Mouse (Mus musculus) lung, adult 2 months (tissue): ENCODE measurements at regions not wholly inside any gene's neighbourhood (a gene's known extent, or its start where the extent isn't known, plus 50 kb on each side); places are given as distances from the start of the nearest gene placed in this dataset.

Source experiments
- DNase-seq: peaks from one replicate; pipeline ENCODE4 v3.0.0; 2022
- H3K4me1 ChIP-seq: fragments of 200-500 bp; 2 replicates; pipeline ENCODE4 v1.6.1; 2011; ENCODE audit warnings: low read length; ENCODE audit not compliant: control insufficient read depth, insufficient read depth
- H3K4me3 ChIP-seq: fragments of 200-500 bp; replicated peaks from 2 replicates; pipeline ENCODE3; 2011; ENCODE audit warnings: low read depth, mild to moderate bottlenecking, control low read depth, low read length; ENCODE audit errors: extremely low read depth
- CTCF ChIP-seq: fragments of 200-500 bp; IDR thresholded peaks from 2 replicates; pipeline ENCODE4 v1.5.1; 2011; ENCODE audit warnings: mild to moderate bottlenecking, low read length, control low read depth; ENCODE audit not compliant: insufficient read depth
- POLR2A ChIP-seq: fragments of 200-500 bp; IDR thresholded peaks from 2 replicates; pipeline ENCODE4 v1.6.1; 2011; ENCODE audit warnings: low read depth, mild to moderate bottlenecking, control low read depth, low read length, borderline replicate concordance; ENCODE audit errors: extremely low read depth
- WGBS: fragments of 180-500 bp; shearing (Covaris S2); methylation state at CpG from one replicate; pipeline ENCODE4 v1.1.7; 2018; 5-methylcytosine and 5-hydroxymethylcytosine counted together

DNA sequence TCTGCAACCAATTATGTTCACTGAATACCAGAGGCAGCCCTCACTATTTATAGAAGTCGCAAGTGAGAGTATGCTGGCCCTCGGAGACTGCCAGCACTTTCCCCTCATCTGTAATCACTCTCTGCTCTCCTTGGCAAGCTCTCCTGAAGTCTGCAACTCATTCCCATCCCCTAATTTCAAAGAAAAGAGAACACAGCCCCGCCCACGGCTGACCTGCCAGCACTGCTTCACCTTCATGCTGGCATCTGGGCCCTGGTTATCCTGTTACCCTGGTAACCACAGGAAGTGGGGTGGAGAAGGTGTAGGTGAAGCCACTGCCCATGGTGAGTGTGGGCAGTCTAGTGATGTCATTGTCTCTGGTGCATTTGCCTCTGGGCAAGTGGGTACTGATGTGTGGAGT lies 77.5 kb upstream of the Intu start:
- WGBS = 27% methylated on average over 4 of the region's 4 CpGs
- Histone ChIP-seq H3K4me1 (peaks cover 2% of the 10 kb centered on the region; the same call in 1 of the 2 replicates), H3K4me3 (no peak overlapping the region)
- DNase-seq = no peak
- TF ChIP-seq POLR2A = no peak
- TF ChIP-seq CTCF = no peak

- H3K4me3 ChIP-seq = no peak overlapping the region
- no peak for DNase-seq
- H3K4me1 ChIP-seq = peaks cover 2% of the 10 kb centered on the region; the same call in 1 of the 2 replicates
- TF ChIP-seq POLR2A (no peak), CTCF (no peak)
- 82% methylated on average over 2 of the region's 2 CpGs for WGBS
Observed at GRCm38 (mm10) chr3:40456070-40456469, 75.0 kb upstream of the Intu start.

DNA sequence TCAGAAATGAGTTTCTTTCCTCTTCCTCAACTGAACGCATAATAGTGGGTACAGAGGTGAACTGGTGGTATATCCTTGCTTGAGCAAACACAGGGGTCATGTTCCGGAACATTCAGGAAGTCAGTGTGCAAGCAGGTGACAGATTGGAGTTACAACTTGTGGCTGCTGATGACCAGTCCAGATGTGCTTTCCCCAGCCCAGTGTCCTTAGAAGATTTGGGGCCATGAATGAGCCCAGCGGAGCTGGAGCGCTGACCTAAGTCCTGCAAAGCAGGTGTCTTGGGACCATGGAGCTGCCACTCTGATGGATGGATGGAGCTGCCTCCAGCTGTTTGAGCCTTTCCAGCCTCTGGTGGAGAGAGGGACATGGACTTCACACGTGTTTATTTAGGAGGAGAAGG lies 72.6 kb upstream of the Intu start:
- no peak for DNase-seq
- Histone ChIP-seq H3K4me3 (no peak overlapping the region), H3K4me1 (peaks cover 2% of the 10 kb centered on the region; the same call in 1 of the 2 replicates)
- no peak for TF ChIP-seq CTCF
- TF ChIP-seq POLR2A = no peak
- WGBS = 69% methylated on average over 5 of the region's 5 CpGs

DNA sequence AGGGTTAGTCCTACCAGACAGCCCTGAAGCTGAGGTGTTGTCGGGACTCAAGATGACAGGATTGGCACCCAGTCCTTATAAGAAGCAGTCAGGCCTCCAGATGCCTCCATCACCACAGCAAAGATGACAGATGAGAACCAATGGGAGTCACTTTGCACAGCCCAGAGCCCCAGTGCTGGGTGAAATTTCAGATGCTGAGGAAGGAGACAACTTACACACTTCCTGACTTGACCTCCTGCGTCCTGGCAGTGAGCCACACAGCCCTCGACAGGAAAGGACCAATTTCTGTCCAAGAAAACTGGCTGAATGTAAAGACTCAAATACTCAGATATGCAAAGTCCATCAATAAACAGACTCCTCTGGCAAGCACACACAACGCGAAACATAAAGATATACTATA lies 67.6 kb upstream of the Intu start:
- no peak for DNase-seq
- H3K4me1 ChIP-seq = no peaks in the 10 kb centered on the region
- 45% methylated on average over 5 of the region's 5 CpGs for WGBS
- TF ChIP-seq CTCF = no peak
- TF ChIP-seq POLR2A = no peak
- no peak overlapping the region for H3K4me3 ChIP-seq

- Histone ChIP-seq H3K4me1 (no peaks in the 10 kb centered on the region), H3K4me3 (no peak overlapping the region)
- WGBS = 58% methylated on average over 6 of the region's 6 CpGs
- no peak for TF ChIP-seq POLR2A
- TF ChIP-seq CTCF = no peak
- DNase-seq = no peak
Observed at GRCm38 (mm10) chr3:40470101-40470500, 61.0 kb upstream of the Intu start.

GRCm38 (mm10) chr3:40472766-40473165 lies 58.3 kb upstream of the Intu start:
- DNase-seq = no peak
- Histone ChIP-seq H3K4me1 (no peaks in the 10 kb centered on the region), H3K4me3 (no peak overlapping the region)
- TF ChIP-seq POLR2A = no peak
- TF ChIP-seq CTCF = no peak
- WGBS = 85% methylated on average over 6 of the region's 6 CpGs

DNA sequence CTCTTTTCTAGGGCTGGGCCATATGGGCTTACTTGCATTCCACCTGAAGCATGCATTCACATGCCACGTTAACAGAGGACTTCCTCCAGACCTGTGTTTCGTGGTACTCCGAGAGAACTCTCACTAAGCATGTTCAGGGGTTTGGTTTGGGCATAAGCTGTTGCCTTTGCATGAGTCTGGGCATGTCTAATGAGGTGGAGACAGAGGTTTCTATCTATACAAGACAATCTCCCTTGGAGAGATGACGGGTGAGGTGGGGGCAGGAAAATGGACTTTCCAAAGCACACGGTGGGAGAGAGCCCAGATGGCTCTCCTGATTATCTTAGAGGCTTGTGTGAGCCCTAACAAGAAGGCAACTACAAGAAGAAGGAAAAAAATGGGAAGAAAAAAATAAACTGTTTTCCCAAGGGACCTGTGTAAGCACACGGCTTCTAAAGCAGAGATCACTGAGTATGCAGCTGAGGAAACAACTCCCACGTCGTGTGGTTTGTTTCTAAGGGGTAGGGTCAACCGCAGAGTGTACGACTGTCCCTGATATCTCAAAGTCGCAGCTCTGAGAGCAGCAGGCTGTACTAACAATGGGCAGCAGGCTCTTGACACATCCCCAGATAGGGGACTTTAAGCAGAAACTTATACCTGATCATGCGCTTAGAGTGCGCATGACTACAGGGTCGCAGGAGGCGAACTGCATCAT lies 50.7 kb upstream of the Intu start:
- no peak for DNase-seq
- WGBS = 56% methylated on average over 15 of the region's 15 CpGs
- no peaks in the 10 kb centered on the region for H3K4me1 ChIP-seq
- no peak overlapping the region for H3K4me3 ChIP-seq
- no peak for TF ChIP-seq CTCF
- TF ChIP-seq POLR2A = no peak
